Mouse (Mus musculus): ENCODE results near the gene Tunar. TPM values are rescaled to one million over a fixed set of nuclear protein-coding genes. Genes with fewer than 3 reads are reported as not detected.

Tunar gene
- polyA plus RNA-seq, 1 experiment = not detected

GRCm38 (mm10) chr12:105338256-105338977 lies 4.7 kb downstream of the Tunar start:
- Histone ChIP-seq H3K27me3 (replicated peaks) (peaks cover 36% of the 10 kb centered on the region), H3K4me1 (peaks cover 3% of the 10 kb centered on the region; the same call in 1 of the 2 replicates), H3K4me3 (replicated peaks) (no peak overlapping the region), H3K9me3 (no peaks in the 10 kb centered on the region), H3K36me3 (replicated peaks; ENCODE audit: low read length) (no peaks in the 10 kb centered on the region)
- TF ChIP-seq GATA1 (IDR thresholded peaks at IDR 0.05; ENCODE audit: borderline replicate concordance, low read length) (no peak), FLI1 (IDR thresholded peaks at IDR 0.05; ENCODE audit: low read length) (no peak)

GRCm38 (mm10) chr12:105341523-105341922 lies 7.9 kb downstream of the Tunar start:
- peaks cover 3% of the 10 kb centered on the region; the same call in 1 of the 2 replicates for H3K4me1 ChIP-seq
- H3K27me3 ChIP-seq (replicated peaks) = peaks cover 24% of the 10 kb centered on the region
- no peaks in the 10 kb centered on the region for H3K36me3 ChIP-seq (replicated peaks; ENCODE audit: low read length)
- no peak for TF ChIP-seq GATA1 (IDR thresholded peaks at IDR 0.05; ENCODE audit: borderline replicate concordance, low read length)
- no peak for TF ChIP-seq FLI1 (IDR thresholded peaks at IDR 0.05; ENCODE audit: low read length)
- 0 out of 2 replicates have a peak, but pooled peaks cover 3% of the 10 kb centered on the region for H3K9me3 ChIP-seq
- H3K4me3 ChIP-seq (replicated peaks) = no peak overlapping the region

DNA sequence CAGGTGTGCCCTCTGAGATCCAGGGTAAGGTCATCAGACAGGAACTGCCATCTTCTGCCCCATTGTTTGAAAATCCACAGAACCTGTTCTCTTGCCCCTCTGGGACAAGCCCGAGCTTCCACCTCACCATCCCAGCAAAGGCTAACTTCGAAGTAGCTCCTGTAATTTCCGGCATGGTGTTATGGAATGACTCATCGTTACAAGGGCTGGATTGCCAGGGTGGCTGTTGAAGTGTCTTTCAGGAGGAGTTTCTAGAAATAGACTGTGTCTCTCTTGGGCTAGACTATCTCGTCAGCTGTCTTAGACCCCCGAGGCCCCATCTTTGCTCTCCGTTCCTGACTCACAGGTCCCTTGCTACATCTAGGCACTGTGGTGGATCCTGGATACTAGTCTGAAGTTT lies 10.8 kb downstream of the Tunar start:
- Histone ChIP-seq H3K27me3 (replicated peaks) (no peaks in the 10 kb centered on the region), H3K9me3 (peaks cover 25% of the 10 kb centered on the region), H3K4me1 (no peaks in the 10 kb centered on the region), H3K4me3 (replicated peaks) (no peak overlapping the region), H3K36me3 (replicated peaks; ENCODE audit: low read length) (no peaks in the 10 kb centered on the region)
- TF ChIP-seq FLI1 (IDR thresholded peaks at IDR 0.05; ENCODE audit: low read length) (no peak), GATA1 (IDR thresholded peaks at IDR 0.05; ENCODE audit: borderline replicate concordance, low read length) (no peak)

- no peaks in the 10 kb centered on the region for H3K4me1 ChIP-seq
- peaks cover 38% of the 10 kb centered on the region for H3K9me3 ChIP-seq
- TF ChIP-seq GATA1 (IDR thresholded peaks at IDR 0.05; ENCODE audit: borderline replicate concordance, low read length) = no peak
- no peak for TF ChIP-seq FLI1 (IDR thresholded peaks at IDR 0.05; ENCODE audit: low read length)
- no peak overlapping the region for H3K4me3 ChIP-seq (replicated peaks)
- H3K36me3 ChIP-seq (replicated peaks; ENCODE audit: low read length) = no peaks in the 10 kb centered on the region
- H3K27me3 ChIP-seq (replicated peaks) = no peaks in the 10 kb centered on the region
These were observed 13.2 kb downstream of the Tunar start for GRCm38 (mm10) chr12:105346861-105347260.

- no peak overlapping the region for H3K4me3 ChIP-seq (replicated peaks)
- no peak for TF ChIP-seq GATA1 (IDR thresholded peaks at IDR 0.05; ENCODE audit: borderline replicate concordance, low read length)
- TF ChIP-seq FLI1 (IDR thresholded peaks at IDR 0.05; ENCODE audit: low read length) = no peak
- H3K9me3 ChIP-seq = peaks cover 42% of the 10 kb centered on the region
- H3K4me1 ChIP-seq = no peaks in the 10 kb centered on the region
- H3K27me3 ChIP-seq (replicated peaks) = no peaks in the 10 kb centered on the region
- H3K36me3 ChIP-seq (replicated peaks; ENCODE audit: low read length) = no peaks in the 10 kb centered on the region
These were observed 13.6 kb downstream of the Tunar start for GRCm38 (mm10) chr12:105347261-105347660.

DNA sequence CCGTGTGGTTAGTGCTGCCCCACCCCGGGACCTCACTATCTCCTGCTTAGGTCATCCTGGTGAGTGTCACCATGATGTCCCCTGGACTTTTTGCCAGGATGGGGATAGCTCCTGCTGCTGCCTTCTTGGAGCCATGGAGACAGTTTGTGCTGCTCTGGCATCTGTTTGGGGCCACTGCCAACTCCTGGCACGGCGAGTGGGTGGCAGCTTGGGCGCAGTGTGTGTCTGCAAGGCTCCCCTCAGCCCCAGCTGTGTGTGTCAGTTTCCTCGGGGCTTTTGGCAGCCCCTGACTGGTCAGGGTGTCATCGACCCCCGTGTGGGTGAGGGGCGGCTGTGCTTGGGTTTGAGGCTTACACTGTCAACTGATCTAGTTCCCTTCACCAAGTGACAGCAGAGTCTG lies 20.6 kb downstream of the Tunar start:
- Histone ChIP-seq H3K36me3 (replicated peaks; ENCODE audit: low read length) (no peaks in the 10 kb centered on the region), H3K4me3 (replicated peaks) (no peak overlapping the region), H3K4me1 (no peaks in the 10 kb centered on the region), H3K9me3 (peaks cover 42% of the 10 kb centered on the region), H3K27me3 (replicated peaks) (no peaks in the 10 kb centered on the region)
- TF ChIP-seq FLI1 (IDR thresholded peaks at IDR 0.05; ENCODE audit: low read length) (no peak), GATA1 (IDR thresholded peaks at IDR 0.05; ENCODE audit: borderline replicate concordance, low read length) (no peak)

DNA sequence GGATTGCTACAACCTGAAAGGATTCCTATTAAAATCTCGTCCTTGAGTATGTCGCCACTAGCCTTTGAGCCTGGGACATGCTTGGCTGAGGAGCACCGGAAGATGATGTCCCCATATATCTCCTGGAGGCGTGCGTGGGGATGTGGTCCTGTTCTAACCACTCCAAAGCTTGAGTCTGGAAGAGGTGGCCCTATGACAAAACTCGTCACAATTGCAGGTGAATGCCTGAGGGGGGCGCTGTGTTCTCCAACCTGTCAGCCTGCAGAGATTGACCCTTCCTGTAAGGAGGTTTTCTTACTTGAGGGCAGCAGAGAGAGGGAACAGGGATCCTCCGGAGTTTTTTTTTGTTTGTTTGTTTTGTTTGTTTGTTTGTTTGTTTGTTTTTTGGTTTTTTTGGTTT lies 21.1 kb downstream of the Tunar start:
- Histone ChIP-seq H3K4me1 (no peaks in the 10 kb centered on the region), H3K9me3 (peaks cover 42% of the 10 kb centered on the region), H3K4me3 (replicated peaks) (no peak overlapping the region), H3K27me3 (replicated peaks) (no peaks in the 10 kb centered on the region), H3K36me3 (replicated peaks; ENCODE audit: low read length) (no peaks in the 10 kb centered on the region)
- TF ChIP-seq FLI1 (IDR thresholded peaks at IDR 0.05; ENCODE audit: low read length) (no peak), GATA1 (IDR thresholded peaks at IDR 0.05; ENCODE audit: borderline replicate concordance, low read length) (no peak)

GRCm38 (mm10) chr12:105356781-105357180 lies 23.1 kb downstream of the Tunar start:
- TF ChIP-seq FLI1 (IDR thresholded peaks at IDR 0.05; ENCODE audit: low read length) (no peak), GATA1 (IDR thresholded peaks at IDR 0.05; ENCODE audit: borderline replicate concordance, low read length) (no peak)
- Histone ChIP-seq H3K4me1 (no peaks in the 10 kb centered on the region), H3K4me3 (replicated peaks) (no peak overlapping the region), H3K27me3 (replicated peaks) (no peaks in the 10 kb centered on the region), H3K36me3 (replicated peaks; ENCODE audit: low read length) (no peaks in the 10 kb centered on the region), H3K9me3 (peaks cover 30% of the 10 kb centered on the region)

DNA sequence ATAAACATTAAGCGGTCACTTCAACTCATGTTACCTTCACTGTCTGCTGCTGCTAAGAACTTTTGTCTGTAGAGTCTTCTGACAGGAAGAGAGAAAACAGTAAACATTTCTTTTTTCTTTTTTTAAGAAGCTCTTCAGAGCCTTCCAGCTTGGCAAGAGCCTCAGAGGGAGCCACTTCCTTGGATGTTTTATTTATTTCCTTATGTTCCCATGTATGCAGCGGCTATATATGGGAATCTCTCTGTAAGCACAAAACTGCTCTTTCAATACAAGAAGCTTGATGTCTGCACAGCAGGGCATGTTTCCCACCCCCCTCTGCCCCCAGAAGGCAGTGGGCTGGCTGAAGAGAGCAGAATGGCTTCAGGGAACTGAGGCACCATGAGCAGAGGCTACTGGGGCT lies 30.0 kb downstream of the Tunar start:
- Histone ChIP-seq H3K4me3 (replicated peaks) (no peak overlapping the region), H3K9me3 (peaks cover 1% of the 10 kb centered on the region; the same call in 1 of the 2 replicates), H3K36me3 (replicated peaks; ENCODE audit: low read length) (no peaks in the 10 kb centered on the region), H3K27me3 (replicated peaks) (no peaks in the 10 kb centered on the region), H3K4me1 (no peaks in the 10 kb centered on the region)
- TF ChIP-seq FLI1 (IDR thresholded peaks at IDR 0.05; ENCODE audit: low read length) (no peak), GATA1 (IDR thresholded peaks at IDR 0.05; ENCODE audit: borderline replicate concordance, low read length) (no peak)

DNA sequence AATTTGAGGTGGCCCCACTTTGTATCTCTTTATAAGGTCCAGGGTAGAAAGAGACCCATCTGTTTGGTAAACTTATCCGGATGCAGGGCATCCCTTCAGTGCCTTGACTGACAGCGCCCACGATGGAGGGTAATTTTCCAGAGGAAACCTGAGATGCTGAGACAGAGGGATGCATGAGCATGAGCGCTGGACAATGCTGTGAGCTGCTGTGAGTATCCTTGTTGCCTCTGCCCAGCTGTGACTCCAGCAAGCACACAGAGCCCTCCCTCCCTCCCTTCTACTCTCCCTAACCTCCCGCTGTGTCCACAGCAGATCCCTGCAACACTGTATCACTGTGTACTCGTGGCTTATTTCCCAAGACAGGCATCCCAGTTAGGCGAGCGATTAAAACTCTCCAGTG lies 40.9 kb downstream of the Tunar start:
- TF ChIP-seq FLI1 (IDR thresholded peaks at IDR 0.05; ENCODE audit: low read length) = no peak
- TF ChIP-seq GATA1 (IDR thresholded peaks at IDR 0.05; ENCODE audit: borderline replicate concordance, low read length) = no peak
- Histone ChIP-seq H3K36me3 (replicated peaks; ENCODE audit: low read length) (no peaks in the 10 kb centered on the region), H3K4me1 (no peaks in the 10 kb centered on the region), H3K4me3 (replicated peaks) (no peak overlapping the region), H3K27me3 (replicated peaks) (no peaks in the 10 kb centered on the region), H3K9me3 (0 out of 2 replicates have a peak, but pooled peaks cover 4% of the 10 kb centered on the region)
